Mouse (Mus musculus): Measurements from ENCODE around the gene Abcg1. TPM values are rescaled to one million over a fixed set of nuclear protein-coding genes. Genes with fewer than 3 reads are reported as not detected.

Gene Abcg1
- polyA plus RNA-seq, 1 experiment: 1.3 TPM

- no peaks in the 10 kb centered on the region for H3K4me1 ChIP-seq (ENCODE audit: control insufficient read depth, insufficient read depth, low read length)
- H3K27ac ChIP-seq (ENCODE audit: control insufficient read depth, insufficient read depth, low read depth, low read length): no peak overlapping the region
- no peaks in the 10 kb centered on the region for H3K36me3 ChIP-seq (ENCODE audit: control insufficient read depth, insufficient read depth, low read length)
- no peaks in the 10 kb centered on the region for H3K27me3 ChIP-seq (ENCODE audit: control insufficient read depth, insufficient read depth, low read length)
- TF ChIP-seq CTCF (IDR thresholded peaks at IDR 0.05; ENCODE audit: control insufficient read depth, insufficient read depth, insufficient replicate concordance, low read depth, low read length) (no peak), POLR2A (IDR thresholded peaks at IDR 0.05; ENCODE audit: control insufficient read depth, low read depth, low read length) (no peak)
- H3K4me3 ChIP-seq (ENCODE audit: control insufficient read depth, low read depth, low read length): no peak overlapping the region
Measured at GRCm38 (mm10) chr17:31024125-31024781, 33.2 kb upstream of the Abcg1 start.

- no peak overlapping the region for H3K4me3 ChIP-seq (ENCODE audit: control insufficient read depth, low read depth, low read length)
- no peaks in the 10 kb centered on the region for H3K27me3 ChIP-seq (ENCODE audit: control insufficient read depth, insufficient read depth, low read length)
- no peak overlapping the region for H3K27ac ChIP-seq (ENCODE audit: control insufficient read depth, insufficient read depth, low read depth, low read length)
- no peak for TF ChIP-seq POLR2A (IDR thresholded peaks at IDR 0.05; ENCODE audit: control insufficient read depth, low read depth, low read length)
- no peak for TF ChIP-seq CTCF (IDR thresholded peaks at IDR 0.05; ENCODE audit: control insufficient read depth, insufficient read depth, insufficient replicate concordance, low read depth, low read length)
- no peaks in the 10 kb centered on the region for H3K36me3 ChIP-seq (ENCODE audit: control insufficient read depth, insufficient read depth, low read length)
- H3K4me1 ChIP-seq (ENCODE audit: control insufficient read depth, insufficient read depth, low read length): no peaks in the 10 kb centered on the region
Measured at GRCm38 (mm10) chr17:31024782-31025125, 32.7 kb upstream of the Abcg1 start.

GRCm38 (mm10) chr17:31026986-31027385, 30.5 kb upstream of the Abcg1 start:
- Histone ChIP-seq H3K36me3 (ENCODE audit: control insufficient read depth, insufficient read depth, low read length) (no peaks in the 10 kb centered on the region), H3K4me1 (ENCODE audit: control insufficient read depth, insufficient read depth, low read length) (no peaks in the 10 kb centered on the region), H3K4me3 (ENCODE audit: control insufficient read depth, low read depth, low read length) (no peak overlapping the region), H3K27ac (ENCODE audit: control insufficient read depth, insufficient read depth, low read depth, low read length) (no peak overlapping the region), H3K27me3 (ENCODE audit: control insufficient read depth, insufficient read depth, low read length) (no peaks in the 10 kb centered on the region)
- TF ChIP-seq CTCF (IDR thresholded peaks at IDR 0.05; ENCODE audit: control insufficient read depth, insufficient read depth, insufficient replicate concordance, low read depth, low read length) (no peak), POLR2A (IDR thresholded peaks at IDR 0.05; ENCODE audit: control insufficient read depth, low read depth, low read length) (no peak)

GRCm38 (mm10) chr17:31027723-31028122, 29.8 kb upstream of the Abcg1 start:
- TF ChIP-seq POLR2A (IDR thresholded peaks at IDR 0.05; ENCODE audit: control insufficient read depth, low read depth, low read length) (no peak), CTCF (IDR thresholded peaks at IDR 0.05; ENCODE audit: control insufficient read depth, insufficient read depth, insufficient replicate concordance, low read depth, low read length) (no peak)
- H3K4me1 ChIP-seq (ENCODE audit: control insufficient read depth, insufficient read depth, low read length): no peaks in the 10 kb centered on the region
- no peak overlapping the region for H3K4me3 ChIP-seq (ENCODE audit: control insufficient read depth, low read depth, low read length)
- H3K27ac ChIP-seq (ENCODE audit: control insufficient read depth, insufficient read depth, low read depth, low read length): no peak overlapping the region
- H3K36me3 ChIP-seq (ENCODE audit: control insufficient read depth, insufficient read depth, low read length): no peaks in the 10 kb centered on the region
- no peaks in the 10 kb centered on the region for H3K27me3 ChIP-seq (ENCODE audit: control insufficient read depth, insufficient read depth, low read length)

- TF ChIP-seq CTCF (IDR thresholded peaks at IDR 0.05; ENCODE audit: control insufficient read depth, insufficient read depth, insufficient replicate concordance, low read depth, low read length): no peak
- H3K27ac ChIP-seq (ENCODE audit: control insufficient read depth, insufficient read depth, low read depth, low read length): no peak overlapping the region
- H3K4me3 ChIP-seq (ENCODE audit: control insufficient read depth, low read depth, low read length): no peak overlapping the region
- no peaks in the 10 kb centered on the region for H3K36me3 ChIP-seq (ENCODE audit: control insufficient read depth, insufficient read depth, low read length)
- no peaks in the 10 kb centered on the region for H3K27me3 ChIP-seq (ENCODE audit: control insufficient read depth, insufficient read depth, low read length)
- no peaks in the 10 kb centered on the region for H3K4me1 ChIP-seq (ENCODE audit: control insufficient read depth, insufficient read depth, low read length)
Measured at GRCm38 (mm10) chr17:31028821-31029370, 28.6 kb upstream of the Abcg1 start.

GRCm38 (mm10) chr17:31029407-31029806, 28.1 kb upstream of the Abcg1 start:
- Histone ChIP-seq H3K4me1 (ENCODE audit: control insufficient read depth, insufficient read depth, low read length) (no peaks in the 10 kb centered on the region), H3K27ac (ENCODE audit: control insufficient read depth, insufficient read depth, low read depth, low read length) (no peak overlapping the region), H3K36me3 (ENCODE audit: control insufficient read depth, insufficient read depth, low read length) (no peaks in the 10 kb centered on the region), H3K27me3 (ENCODE audit: control insufficient read depth, insufficient read depth, low read length) (no peaks in the 10 kb centered on the region), H3K4me3 (ENCODE audit: control insufficient read depth, low read depth, low read length) (no peak overlapping the region)
- no peak for TF ChIP-seq CTCF (IDR thresholded peaks at IDR 0.05; ENCODE audit: control insufficient read depth, insufficient read depth, insufficient replicate concordance, low read depth, low read length)
- no peak for TF ChIP-seq POLR2A (IDR thresholded peaks at IDR 0.05; ENCODE audit: control insufficient read depth, low read depth, low read length)

GRCm38 (mm10) chr17:31032341-31032740, 25.1 kb upstream of the Abcg1 start:
- Histone ChIP-seq H3K27ac (ENCODE audit: control insufficient read depth, insufficient read depth, low read depth, low read length) (no peak overlapping the region), H3K27me3 (ENCODE audit: control insufficient read depth, insufficient read depth, low read length) (no peaks in the 10 kb centered on the region)
- TF ChIP-seq CTCF (IDR thresholded peaks at IDR 0.05; ENCODE audit: control insufficient read depth, insufficient read depth, insufficient replicate concordance, low read depth, low read length) (no peak), POLR2A (IDR thresholded peaks at IDR 0.05; ENCODE audit: control insufficient read depth, low read depth, low read length) (no peak)

More at GRCm38 (mm10) chr17:31032341-31032740, 25.1 kb upstream of the Abcg1 start:
- no peak overlapping the region for H3K4me3 ChIP-seq (ENCODE audit: control insufficient read depth, low read depth, low read length)
- H3K36me3 ChIP-seq (ENCODE audit: control insufficient read depth, insufficient read depth, low read length): no peaks in the 10 kb centered on the region
- H3K4me1 ChIP-seq (ENCODE audit: control insufficient read depth, insufficient read depth, low read length): no peaks in the 10 kb centered on the region; the same call in 1 of the 2 replicates

Measured in testis, adult 2 months (tissue).